Mouse (Mus musculus) ES-E14 (cell line): ENCODE results near the gene Slc45a1. TPM values are rescaled to one million over a fixed set of nuclear protein-coding genes. Genes with fewer than 3 reads are reported as not detected.
A peak's percentile ranks its signal among the peaks of the same experiment; 100 is the strongest.

ENCODE experiments used
- DNase-seq: peaks from one replicate; pipeline ENCODE4 v3.0.0-alpha.2; 2013; ENCODE audit warnings: low read depth, low spot score
- H3K27ac ChIP-seq: 2 replicates; pipeline ENCODE4 v1.5.1; 2012; ENCODE audit warnings: low read depth, mild to moderate bottlenecking, low read length, moderate library complexity, mixed read lengths; ENCODE audit not compliant: poor library complexity, insufficient read depth, severe bottlenecking
- H3K36me3 ChIP-seq: 2 replicates; pipeline ENCODE4 v1.6.1; 2012; ENCODE audit warnings: mild to moderate bottlenecking, low read length, moderate library complexity, mixed read lengths; ENCODE audit not compliant: control insufficient read depth, poor library complexity, insufficient read depth, severe bottlenecking
- H3K4me1 ChIP-seq, 2 experiments: fragments of 150-350 bp in 1 of 2; sonication (generic) in 1 of 2; 2 replicates each; pipeline ENCODE4 v1.6.1; 2012; ENCODE audit warnings: low read length in 2 of 2, mild to moderate bottlenecking in 1 of 2, mixed read lengths in 1 of 2; ENCODE audit not compliant: control insufficient read depth in 2 of 2, insufficient read depth in 2 of 2, poor library complexity in 1 of 2
- H3K4me3 ChIP-seq, 2 experiments: fragments of 150-350 bp in 1 of 2; sonication (generic) in 1 of 2; 2 replicates each; pipeline ENCODE4 v1.5.1; 2012; ENCODE audit warnings: low read length in 2 of 2, low read depth in 1 of 2, mild to moderate bottlenecking in 1 of 2, mixed read lengths in 1 of 2; ENCODE audit not compliant: insufficient read depth in 1 of 2, poor library complexity in 1 of 2, severe bottlenecking in 1 of 2
- H3K9ac ChIP-seq: 2 replicates; pipeline ENCODE4 v1.6.1; 2012; ENCODE audit warnings: low read depth, mild to moderate bottlenecking, low read length, mixed read lengths; ENCODE audit not compliant: poor library complexity, insufficient read depth, severe bottlenecking
- H3K9me3 ChIP-seq: fragments of 150-350 bp; sonication (generic); 2 replicates; pipeline ENCODE4 v1.6.1; 2012; ENCODE audit warnings: low read depth, mild to moderate bottlenecking, low read length; ENCODE audit not compliant: control insufficient read depth, insufficient read depth
- CHD2 ChIP-seq: IDR thresholded peaks from 2 replicates; pipeline ENCODE4 v1.6.1; 2014; ENCODE audit warnings: mild to moderate bottlenecking, low read depth, low read length, inconsistent platforms
- HCFC1 ChIP-seq: IDR thresholded peaks from 2 replicates; pipeline ENCODE4 v1.6.1; 2012; ENCODE audit warnings: low read length, inconsistent platforms, borderline replicate concordance; ENCODE audit not compliant: insufficient read depth
- MAFK ChIP-seq: IDR thresholded peaks from 2 replicates; pipeline ENCODE4 v1.6.1; 2014; ENCODE audit warnings: mild to moderate bottlenecking, low read depth, low read length, inconsistent platforms; ENCODE audit not compliant: insufficient read depth
- ZC3H11A ChIP-seq: IDR thresholded peaks from 2 replicates; pipeline ENCODE4 v1.6.1; 2012; ENCODE audit warnings: low read depth, mild to moderate bottlenecking, inconsistent platforms, low read length, borderline replicate concordance
- ZNF384 ChIP-seq: IDR thresholded peaks from 2 replicates; pipeline ENCODE4 v1.6.1; 2012; ENCODE audit warnings: low read depth, low read length, inconsistent platforms
- in situ Hi-C, 2 experiments: fragments of 600-800 bp; cut with MboI; formaldehyde crosslinking; loops; one replicate each; pipeline ENCODE4 v1.15.1; 2025; ENCODE audit warnings: low sequenced_read_pairs in 2 of 2, inconsistent platforms in 1 of 2; ENCODE audit not compliant: unreplicated experiment in 2 of 2
- total RNA-seq: library from RNA; depleted of rRNA; stranded (reverse); fragments of 300-350 nt; gene quantifications from 2 replicates; pipeline ENCODE4 v1.2.3, GENCODE M21; 2012

Gene Slc45a1
- total RNA-seq, 1 experiment: 0.98 TPM

DNA sequence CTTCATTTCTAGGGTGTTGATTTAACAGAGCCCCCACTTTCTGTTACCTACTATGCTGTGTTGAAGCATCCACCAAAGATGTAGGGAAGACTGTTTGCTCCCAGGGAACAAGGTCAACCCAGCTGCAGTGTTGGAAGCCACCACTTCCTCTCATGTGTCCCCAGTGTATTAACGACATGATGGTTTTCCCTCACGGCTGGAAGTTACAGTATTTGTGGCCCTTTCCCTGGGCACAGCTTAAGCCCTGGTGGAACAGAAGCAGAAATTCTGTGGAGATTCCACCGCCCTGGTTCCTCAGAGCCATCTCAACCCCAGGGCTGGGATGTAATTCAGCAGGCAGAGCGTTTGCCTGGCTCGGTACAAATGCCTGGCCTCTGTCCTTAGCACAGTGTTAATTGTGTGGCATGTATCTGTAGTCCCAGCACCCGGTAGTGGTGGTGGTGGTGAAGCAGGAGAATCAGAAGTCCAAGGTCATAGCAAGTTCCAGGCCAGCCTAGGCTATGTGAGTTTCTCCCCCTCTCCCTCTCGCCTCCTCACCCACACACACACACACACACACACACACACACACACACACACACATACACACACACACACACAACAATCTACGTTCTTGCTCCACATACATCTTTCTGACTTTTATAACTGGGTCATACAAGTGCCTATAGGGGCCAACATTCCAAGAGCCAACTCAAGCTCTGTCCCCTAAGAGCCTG is 34.0 kb upstream of the Slc45a1 start:
- Histone ChIP-seq H3K27ac (no peak overlapping the region), H3K9ac (no peak overlapping the region), H3K4me1 (peaks cover 0 to 8% of the 10 kb centered on the region in 2 experiments; a peak in 1 of 4 replicates), H3K4me3 (no peak overlapping the region), H3K36me3 (no peaks in the 10 kb centered on the region), H3K9me3 (no peaks in the 10 kb centered on the region)
- no peak for DNase-seq
- in situ Hi-C loops: no loop called here
- TF ChIP-seq CHD2 (no peak), HCFC1 (peak; percentile 63), MAFK (no peak), ZC3H11A (no peak), ZNF384 (no peak)

DNA sequence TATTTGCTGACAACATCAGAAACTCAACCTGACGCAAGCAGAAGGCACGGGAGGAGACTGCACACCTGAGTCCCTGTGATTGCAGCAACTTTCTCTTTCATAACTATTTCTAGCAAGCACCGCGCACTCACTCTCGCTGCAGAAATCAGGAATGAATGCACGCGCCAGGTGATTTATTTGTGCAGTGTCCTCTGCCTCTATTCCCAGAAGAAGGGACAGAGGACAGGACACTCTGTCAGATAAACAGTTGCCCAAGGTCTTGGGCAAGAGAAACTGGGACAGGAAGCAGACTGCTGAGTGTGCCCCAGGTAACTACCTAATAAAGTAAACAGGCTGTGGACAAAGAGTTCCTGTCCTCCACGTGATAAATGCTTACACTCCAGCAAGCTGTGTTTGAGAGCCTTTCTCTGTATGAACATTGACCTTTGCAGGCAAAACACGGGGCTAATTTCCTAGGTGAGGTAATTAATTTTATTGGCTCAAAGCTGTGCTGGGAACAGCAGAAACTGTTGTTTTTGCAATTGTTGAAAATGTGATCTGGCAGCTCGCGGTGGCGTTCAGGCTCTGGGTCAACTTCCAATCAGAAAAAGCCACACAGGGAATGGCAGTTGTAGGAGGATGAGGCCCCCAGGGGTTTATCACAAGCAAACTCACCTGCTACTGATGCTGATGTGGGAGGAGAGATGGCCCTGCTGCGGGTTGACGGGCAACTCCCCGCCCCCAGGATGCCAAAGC is 33.2 kb upstream of the Slc45a1 start:
- H3K9ac ChIP-seq: no peak overlapping the region
- no peak for DNase-seq
- in situ Hi-C loops: no loop called here
- no peak for TF ChIP-seq ZNF384
- TF ChIP-seq CHD2: no peak
- TF ChIP-seq MAFK: no peak
- no peak for TF ChIP-seq HCFC1
- no peak for TF ChIP-seq ZC3H11A
- no peak overlapping the region for H3K4me3 ChIP-seq
- no peak overlapping the region for H3K27ac ChIP-seq
- no peaks in the 10 kb centered on the region for H3K36me3 ChIP-seq
- H3K4me1 ChIP-seq: peaks cover 0 to 12% of the 10 kb centered on the region in 2 experiments; a peak in 2 of 4 replicates
- no peaks in the 10 kb centered on the region for H3K9me3 ChIP-seq

DNA sequence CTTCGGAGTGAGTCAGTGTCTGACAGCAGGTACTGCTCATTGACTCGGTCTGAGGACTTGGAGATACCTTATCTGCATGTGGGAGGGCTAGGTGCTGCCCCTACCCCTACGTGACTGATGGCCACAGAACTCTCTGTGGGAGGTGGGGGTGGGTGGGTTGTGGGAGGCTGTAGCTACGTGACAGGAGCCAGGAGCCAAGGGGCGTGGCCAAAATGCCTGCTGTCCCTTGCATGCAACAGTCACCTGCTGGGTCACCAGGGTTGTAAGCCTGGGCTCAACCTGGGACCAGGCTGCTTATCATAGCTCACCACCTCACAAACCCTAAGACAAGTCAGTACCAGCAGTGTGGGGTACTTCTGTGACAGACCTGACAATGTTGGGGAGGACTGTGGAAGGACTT is 28.4 kb upstream of the Slc45a1 start:
- H3K36me3 ChIP-seq: no peaks in the 10 kb centered on the region
- TF ChIP-seq ZC3H11A (no peak), CHD2 (no peak), MAFK (no peak), ZNF384 (no peak), HCFC1 (no peak)
- H3K4me1 ChIP-seq: peaks cover 0 to 29% of the 10 kb centered on the region in 2 experiments; a peak in 2 of 4 replicates
- H3K9me3 ChIP-seq: no peaks in the 10 kb centered on the region
- in situ Hi-C loops: no loop called here
- H3K4me3 ChIP-seq: no peak overlapping the region
- no peak overlapping the region for H3K9ac ChIP-seq
- no peak overlapping the region for H3K27ac ChIP-seq
- DNase-seq: no peak

DNA sequence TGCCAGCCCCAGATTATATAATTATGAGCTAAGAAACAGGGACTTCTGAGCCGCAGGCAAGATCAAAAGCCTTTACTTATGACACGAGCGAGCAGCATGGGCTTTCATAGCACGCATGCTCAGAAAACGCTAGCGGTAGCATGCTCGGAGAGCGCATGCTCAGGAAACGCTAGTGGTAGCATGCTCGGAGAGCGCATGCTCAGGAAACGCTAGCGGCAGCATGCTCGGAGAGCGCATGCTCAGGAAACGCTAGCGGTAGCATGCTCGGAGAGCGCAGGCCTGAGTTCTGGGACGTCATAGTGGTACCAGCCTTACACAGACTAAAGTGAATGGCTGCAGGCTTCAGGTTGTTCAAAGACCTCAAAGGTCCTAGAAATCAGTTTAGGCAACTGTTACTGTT is 26.8 kb upstream of the Slc45a1 start:
- peak; percentile 72 for DNase-seq
- peaks cover 0 to 32% of the 10 kb centered on the region in 2 experiments; a peak in 2 of 4 replicates for H3K4me1 ChIP-seq
- in situ Hi-C loops: no loop called here
- no peak for TF ChIP-seq HCFC1
- no peak for TF ChIP-seq ZC3H11A
- no peak for TF ChIP-seq MAFK
- no peak for TF ChIP-seq CHD2
- TF ChIP-seq ZNF384: no peak
- no peaks in the 10 kb centered on the region for H3K9me3 ChIP-seq
- peak overlapping the region; percentile 65 for H3K9ac ChIP-seq
- H3K4me3 ChIP-seq: peak overlapping the region in 1 of 2 experiments; percentile 27; a peak in 2 of 4 replicates
- no peaks in the 10 kb centered on the region for H3K36me3 ChIP-seq
- H3K27ac ChIP-seq: peak overlapping the region; percentile 87
